Mouse (Mus musculus) brain, embryonic 14.5 days (tissue): ENCODE data around the gene Anapc13. TPM values are rescaled to one million over a fixed set of nuclear protein-coding genes. Genes with fewer than 3 reads are reported as not detected.

Experiments used
- DNase-seq: peaks from one replicate; pipeline ENCODE4 v3.0.0-alpha.2; 2011; ENCODE audit warnings: low read depth
- CTCF ChIP-seq: fragments of 200-500 bp; IDR thresholded peaks from 2 replicates; pipeline ENCODE4 v1.5.1; 2012; ENCODE audit warnings: inconsistent platforms, mild to moderate bottlenecking, moderate library complexity, borderline replicate concordance; ENCODE audit not compliant: insufficient read depth, insufficient read length; ENCODE audit errors: extremely low read depth
- POLR2A ChIP-seq: fragments of 200-500 bp; IDR thresholded peaks from 2 replicates; pipeline ENCODE4 v1.6.1; 2012; ENCODE audit warnings: mild to moderate bottlenecking, inconsistent platforms, borderline replicate concordance; ENCODE audit not compliant: poor library complexity, insufficient read depth, insufficient read length, severe bottlenecking; ENCODE audit errors: extremely low read depth
- polyA plus RNA-seq: library from polyadenylated mRNA; depleted of rRNA; stranded (reverse); fragments of >200 nt; gene quantifications from 2 replicates; pipeline ENCODE4 v1.2.3, GENCODE M21; 2012

The Anapc13 gene
- polyA plus RNA-seq, 1 experiment: 129 TPM

GRCm38 (mm10) chr9:102616267-102616666, 9.8 kb upstream of the Anapc13 start:
- DNase-seq: no peak
- TF ChIP-seq POLR2A (no peak), CTCF (no peak)

- DNase-seq: no peak
- TF ChIP-seq POLR2A (no peak), CTCF (no peak)
Observed at GRCm38 (mm10) chr9:102621385-102621784, 4.7 kb upstream of the Anapc13 start.

DNA sequence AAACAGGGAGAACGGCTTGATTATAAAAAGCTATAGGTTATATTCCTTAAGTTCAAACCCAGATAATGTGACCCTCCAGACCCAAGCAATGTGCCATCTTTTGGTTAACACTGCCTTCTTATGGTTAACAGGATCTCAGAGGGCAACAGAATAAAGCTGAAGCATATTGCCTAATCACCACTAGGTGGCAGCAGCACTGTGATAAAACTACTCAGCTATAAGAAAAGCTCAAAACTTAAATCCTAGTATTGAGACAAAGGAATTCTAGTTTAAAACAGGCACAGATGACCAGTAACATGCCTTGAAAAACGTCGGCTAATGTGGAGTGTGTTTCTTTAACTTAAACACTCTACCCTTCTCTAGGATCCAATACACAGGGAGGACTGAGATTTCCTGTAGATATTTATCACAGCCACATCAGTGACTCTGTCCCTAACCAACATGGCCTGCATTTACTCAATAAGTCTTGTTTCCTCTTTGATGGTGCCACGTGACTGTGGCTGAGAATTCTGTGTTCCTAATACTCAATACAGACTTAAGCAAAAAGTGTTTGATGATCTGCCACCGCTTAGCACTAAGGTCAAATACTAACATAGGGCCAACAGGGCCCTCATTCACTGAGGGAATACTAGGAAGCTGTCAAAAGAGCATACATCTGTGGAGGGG, 3.8 kb upstream of the Anapc13 start:
- no peak for TF ChIP-seq POLR2A
- TF ChIP-seq CTCF: peak; percentile 61
- peak; percentile 87 for DNase-seq

DNA sequence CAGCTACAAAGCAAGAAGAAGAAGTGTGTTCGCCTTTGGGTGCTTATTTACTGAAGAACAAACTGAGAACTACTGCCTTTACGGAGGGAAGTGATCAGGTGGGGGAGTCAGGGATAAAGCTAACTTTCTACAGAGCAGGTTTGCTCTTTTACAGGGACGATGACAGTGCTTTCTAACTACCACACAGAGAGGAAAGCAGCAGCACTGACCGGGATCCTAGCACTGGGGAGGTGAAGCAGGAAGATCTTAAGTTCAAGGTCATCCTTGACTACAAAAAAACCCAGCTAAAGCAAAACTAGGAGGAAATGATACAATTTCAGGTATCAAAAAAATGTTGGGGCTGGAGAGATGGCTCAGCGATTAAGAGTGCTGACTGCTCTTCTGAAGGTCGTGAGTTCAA, 3.2 kb upstream of the Anapc13 start:
- DNase-seq: no peak
- TF ChIP-seq CTCF (no peak), POLR2A (no peak)

- TF ChIP-seq POLR2A: no peak
- no peak for TF ChIP-seq CTCF
- no peak for DNase-seq
Observed at GRCm38 (mm10) chr9:102623581-102623980, 2.5 kb upstream of the Anapc13 start.

DNA sequence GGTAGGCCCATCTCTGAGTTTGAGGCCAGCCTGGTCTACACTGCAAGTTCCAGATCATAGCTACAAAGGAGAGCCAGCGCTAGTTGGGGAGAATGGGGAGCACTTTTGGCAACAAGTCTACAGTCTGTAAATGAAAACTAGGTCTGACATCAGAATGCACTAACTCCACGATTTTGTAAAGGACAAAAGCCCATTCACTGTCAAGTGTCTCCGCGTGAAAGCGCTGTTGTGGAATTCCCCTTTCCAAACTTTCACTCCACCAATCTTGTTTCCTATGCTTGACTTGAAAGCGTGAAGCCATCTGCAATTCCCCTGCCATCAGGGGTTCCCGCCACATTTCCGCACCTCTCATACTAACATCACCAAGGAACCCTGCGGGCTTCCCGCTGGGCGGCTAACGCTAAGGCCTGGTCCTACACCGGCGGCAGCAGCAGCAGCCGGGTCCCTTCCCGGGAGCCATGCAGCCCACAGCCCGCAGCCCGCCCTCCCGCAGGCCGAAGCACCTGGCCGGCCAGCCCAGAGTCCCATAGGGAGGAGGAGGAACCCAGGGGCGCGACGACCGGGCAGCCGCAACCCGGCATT, 604 bp upstream of the Anapc13 start:
- peak; percentile 80 for DNase-seq

DNA sequence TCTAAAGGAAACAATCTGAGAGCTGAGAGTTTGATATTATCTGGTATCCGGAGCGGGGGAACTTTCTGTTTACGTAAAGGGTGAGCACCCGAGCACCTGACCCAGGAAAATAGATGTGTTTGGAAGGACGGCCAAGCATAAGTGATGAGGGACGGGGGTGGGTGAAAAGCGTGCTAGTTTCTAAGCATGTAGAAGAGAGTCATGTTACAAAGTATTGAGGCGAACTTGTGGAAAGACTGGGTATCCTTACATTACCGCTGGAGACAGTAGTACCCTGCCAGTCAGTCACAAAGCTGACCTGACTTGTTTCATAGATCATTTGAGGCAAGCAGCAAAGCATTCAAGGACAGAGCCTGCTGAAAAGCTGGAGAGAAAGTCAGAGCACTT, 736 bp downstream of the Anapc13 start:
- TF ChIP-seq CTCF (no peak), POLR2A (no peak)
- DNase-seq: no peak

More for the DNA sequence above, 604 bp upstream of the Anapc13 start:
- TF ChIP-seq POLR2A: no peak
- TF ChIP-seq CTCF: no peak

DNA sequence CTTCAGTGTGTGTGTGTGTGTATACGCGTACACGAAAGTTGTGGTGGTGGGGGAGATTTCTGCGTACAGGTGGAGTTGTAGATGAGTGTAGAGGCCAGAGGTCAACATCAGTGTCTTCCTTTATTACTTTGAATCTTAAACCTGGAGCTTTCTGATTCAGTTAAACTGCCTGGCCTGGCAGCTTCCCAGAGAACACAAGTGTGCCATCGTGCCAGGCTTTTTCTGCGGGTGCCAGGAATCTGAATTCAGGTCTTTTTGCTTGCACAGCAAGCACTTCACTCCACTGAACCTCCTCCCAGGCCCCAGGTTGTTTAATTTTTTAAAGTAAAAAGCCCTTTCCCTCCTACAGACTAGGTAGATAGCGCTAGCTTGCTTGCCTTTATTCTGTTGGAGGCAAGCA, 1.3 kb downstream of the Anapc13 start:
- no peak for TF ChIP-seq CTCF
- TF ChIP-seq POLR2A: no peak
- no peak for DNase-seq

- TF ChIP-seq CTCF: no peak
- TF ChIP-seq POLR2A: no peak
Observed at GRCm38 (mm10) chr9:102629052-102629451, 3.0 kb downstream of the Anapc13 start.

GRCm38 (mm10) chr9:102631589-102632147, 5.6 kb downstream of the Anapc13 start:
- no peak for TF ChIP-seq POLR2A
- no peak for TF ChIP-seq CTCF
- DNase-seq: no peak

More at GRCm38 (mm10) chr9:102629052-102629451, 3.0 kb downstream of the Anapc13 start:
- DNase-seq: no peak

GRCm38 (mm10) chr9:102632173-102632572, 6.1 kb downstream of the Anapc13 start:
- TF ChIP-seq CTCF: no peak
- TF ChIP-seq POLR2A: no peak
- no peak for DNase-seq
